Comparison of ENCODE assay signal across 10 mouse cellular contexts in genomic region chr2:92750672-92751071, GRCm38 (mm10).
DNase-seq lines count a peak whose midpoint lies in the region; ATAC-seq and TF ChIP-seq lines count a peak whose summit lies in the region.
"Had no signal": no experiment of that assay in that cellular context is flagged by ENCODE, and none has a peak within 500 bp of the region (broad histone marks: within the 10 kb centered on the region; RNA-seq: fewer than 3 reads in every experiment).

No protein-coding gene starts in this region.

- DNase-seq in liver, adult 2 months (ENCODE audit: extremely low read depth, low read depth, low spot score): peak; percentile 39
- peak; percentile 50 for DNase-seq in embryo, embryonic 9.5 days (ENCODE audit: extremely low spot score)
- peak; percentile 60 to 65 for DNase-seq in kidney, postnatal 36 days
- DNase-seq in spleen, postnatal 14 days (ENCODE audit: low spot score in 2 of 2): no peak
- no peak for DNase-seq in spleen, adult 12 weeks (ENCODE audit: low spot score)
- DNase-seq: left cerebral cortex, postnatal 4 days; right cerebral cortex, postnatal 4 days; thymus, adult 2 months had no signal

- no peaks in the 10 kb centered on the region for H3K4me1 ChIP-seq in liver, adult 2 months (ENCODE audit: control insufficient read depth, insufficient read depth, low read length)
- H3K4me1 ChIP-seq in liver, embryonic 12.5 days: peaks cover 5% of the 10 kb centered on the region; the same call in 1 of the 2 replicates
- H3K4me1 ChIP-seq in neural tube, embryonic 13.5 days (replicated peaks): peaks cover 12% of the 10 kb centered on the region

- H3K4me2 ChIP-seq in liver, embryonic 12.5 days: no peak overlapping the region
- no peak overlapping the region for H3K4me2 ChIP-seq in neural tube, embryonic 13.5 days

- TF ChIP-seq POLR2A in liver, adult 2 months (IDR thresholded peaks at IDR 0.05; ENCODE audit: extremely low read depth, insufficient read depth, low read length): no peak

- no peak overlapping the region for H3K9ac ChIP-seq in liver, adult 2 months (ENCODE audit: low read depth, low read length)
- no peak overlapping the region for H3K9ac ChIP-seq in liver, embryonic 12.5 days
- no peak overlapping the region for H3K9ac ChIP-seq in neural tube, embryonic 13.5 days

- H3K79me2 ChIP-seq in liver, adult 2 months (ENCODE audit: control insufficient read depth, insufficient read depth, low read length): no peaks in the 10 kb centered on the region

- 0 out of 2 replicates have a peak overlapping the region, but pooled peaks have one; percentile 18 for H3K27ac ChIP-seq in liver, adult 2 months (replicated peaks; ENCODE audit: insufficient read depth, low read depth, low read length)
- no peak overlapping the region for H3K27ac ChIP-seq in liver, embryonic 12.5 days
- H3K27ac ChIP-seq in neural tube, embryonic 13.5 days (replicated peaks): no peak overlapping the region

- WGBS in liver, adult 2 months: 30% methylated on average over 4 of the region's 4 CpGs
- WGBS in liver, embryonic 12.5 days (ENCODE audit: insufficient replicate concordance): 22% methylated on average over 4 of the region's 4 CpGs
- 11% methylated on average over 4 of the region's 4 CpGs for WGBS in neural tube, embryonic 13.5 days

- no peaks in the 10 kb centered on the region for H3K27me3 ChIP-seq in liver, adult 2 months (ENCODE audit: control insufficient read depth, insufficient read depth, low read length)
- no peaks in the 10 kb centered on the region for H3K27me3 ChIP-seq in liver, embryonic 12.5 days (replicated peaks)
- H3K27me3 ChIP-seq in neural tube, embryonic 13.5 days: no peaks in the 10 kb centered on the region

- no peak for ATAC-seq in liver, embryonic 12.5 days
- ATAC-seq in neural tube, embryonic 13.5 days (ENCODE audit: low read depth): peak; percentile 76

- no peaks in the 10 kb centered on the region for H3K36me3 ChIP-seq in liver, adult 2 months (ENCODE audit: control insufficient read depth, insufficient read depth, low read length)
- H3K36me3 ChIP-seq in liver, embryonic 12.5 days: no peaks in the 10 kb centered on the region
- H3K36me3 ChIP-seq in neural tube, embryonic 13.5 days: no peaks in the 10 kb centered on the region

- no peak overlapping the region for H3K4me3 ChIP-seq in liver, adult 2 months (ENCODE audit: insufficient read depth, low read depth, low read length)
- H3K4me3 ChIP-seq in liver, embryonic 12.5 days: no peak overlapping the region
- H3K4me3 ChIP-seq in neural tube, embryonic 13.5 days: no peak overlapping the region

- TF ChIP-seq CTCF in liver, adult 2 months (IDR thresholded peaks at IDR 0.05; ENCODE audit: low read depth, low read length): no peak

- no peaks in the 10 kb centered on the region for H3K9me3 ChIP-seq in liver, embryonic 12.5 days (replicated peaks)
- no peaks in the 10 kb centered on the region for H3K9me3 ChIP-seq in neural tube, embryonic 13.5 days

Comparison
In these comparisons a context has a peak if more than half of its experiments do, and no peak if none do; other contexts are left out.
1. DNase-seq: peak in liver, adult 2 months (single experiment), embryo, embryonic 9.5 days (single experiment) and kidney, postnatal 36 days (2 of 2); none in spleen, postnatal 14 days (0 of 2) and spleen, adult 12 weeks (single experiment).